Mouse (Mus musculus) spleen, adult 2 months (tissue): ENCODE measurements at regions not wholly inside any gene's neighbourhood (a gene's known extent, or its start where the extent isn't known, plus 50 kb on each side); places are given as distances from the start of the nearest gene placed in this dataset.

Experiments
- CTCF ChIP-seq: fragments of 200-500 bp; IDR thresholded peaks from 2 replicates; pipeline ENCODE4 v1.5.1; 2011; ENCODE audit warnings: mild to moderate bottlenecking, inconsistent platforms; ENCODE audit not compliant: insufficient read depth, insufficient read length, insufficient replicate concordance; ENCODE audit errors: extremely low read depth
- POLR2A ChIP-seq: fragments of 200-500 bp; IDR thresholded peaks from 2 replicates; pipeline ENCODE4 v1.6.1; 2011; ENCODE audit warnings: low read depth, low read length, inconsistent platforms

DNA sequence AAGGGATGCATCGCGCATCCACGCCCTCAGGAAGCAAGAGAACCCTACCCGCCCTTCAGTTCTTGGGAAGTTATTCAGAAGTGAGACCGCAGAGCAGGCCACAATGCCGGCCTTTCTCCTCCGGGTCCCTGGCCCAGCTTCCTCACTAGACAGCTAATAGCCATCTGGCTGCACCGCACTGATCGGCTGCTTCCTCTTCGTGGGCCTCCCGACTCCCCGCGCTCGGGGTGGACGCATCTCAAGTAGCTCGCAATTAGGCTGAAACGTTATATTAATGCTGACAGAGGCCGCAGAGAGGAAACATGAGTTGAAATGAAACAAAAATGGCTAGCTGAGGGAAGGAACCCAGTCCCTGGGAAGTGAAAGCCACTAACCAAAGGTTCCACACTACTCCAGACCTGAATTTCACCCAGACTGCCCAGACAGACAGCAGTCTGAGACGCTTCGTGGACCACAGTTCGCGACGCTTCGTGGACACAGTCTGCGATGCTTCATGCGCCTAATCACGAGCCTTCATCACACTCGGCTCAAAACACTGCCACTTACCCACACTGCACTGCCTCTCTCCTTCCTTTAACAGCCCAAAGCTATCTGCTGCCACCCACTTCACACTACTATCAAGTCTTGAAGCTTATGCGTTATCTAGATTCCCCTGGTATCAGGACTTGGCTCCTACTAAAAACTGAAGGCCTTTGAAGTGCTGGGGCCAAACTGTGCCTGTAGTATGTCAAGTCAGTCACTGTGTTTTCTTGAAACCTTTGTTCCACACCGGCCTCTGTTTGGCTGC lies 170.0 kb upstream of the Rpl34 start:
- TF ChIP-seq CTCF (no peak), POLR2A (no peak)
